Mouse (Mus musculus) ES-E14 (cell line): Measurements from ENCODE around the gene Pofut2.

Source experiments
- HCFC1 ChIP-seq: IDR thresholded peaks from 2 replicates; pipeline ENCODE4 v1.6.1; 2012; ENCODE audit warnings: low read length, inconsistent platforms, borderline replicate concordance; ENCODE audit not compliant: insufficient read depth
- ZC3H11A ChIP-seq: IDR thresholded peaks from 2 replicates; pipeline ENCODE4 v1.6.1; 2012; ENCODE audit warnings: low read depth, mild to moderate bottlenecking, inconsistent platforms, low read length, borderline replicate concordance
- ZNF384 ChIP-seq: IDR thresholded peaks from 2 replicates; pipeline ENCODE4 v1.6.1; 2012; ENCODE audit warnings: low read depth, low read length, inconsistent platforms

DNA sequence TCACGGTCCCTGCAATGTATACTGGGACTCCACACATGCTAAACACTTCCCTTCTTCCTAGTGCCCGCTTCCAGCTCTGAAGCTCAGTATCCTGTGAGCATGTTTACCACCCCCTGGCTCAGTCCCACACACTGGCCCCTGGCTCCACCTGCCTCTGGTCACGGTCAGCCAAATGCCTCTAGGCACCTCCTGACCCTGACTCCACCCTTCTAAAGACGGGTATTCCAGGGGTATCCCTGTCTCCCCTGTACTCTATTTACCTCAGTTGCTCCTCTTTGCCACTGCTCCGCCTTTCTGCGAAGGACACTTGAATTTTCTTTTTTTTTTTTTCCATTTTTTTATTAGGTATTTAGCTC is 31.7 kb upstream of the Pofut2 start:
- TF ChIP-seq ZC3H11A (no peak), HCFC1 (no peak), ZNF384 (no peak)
